Comparison of ENCODE assay signal across 29 mouse cellular contexts in genomic region chr17:12186341-12186740, GRCm38 (mm10).
DNase-seq lines count a peak whose midpoint lies in the region; ATAC-seq and TF ChIP-seq lines count a peak whose summit lies in the region.
"Had no signal": no experiment of that assay in that cellular context is flagged by ENCODE, and none has a peak within 500 bp of the region (broad histone marks: within the 10 kb centered on the region; RNA-seq: fewer than 3 reads in every experiment).

No protein-coding gene starts in this region.

- peak overlapping the region; percentile 13; the same call in 1 of the 2 replicates for H3K4me2 ChIP-seq in heart, embryonic 13.5 days
- peak overlapping the region; percentile 41 for H3K4me2 ChIP-seq in liver, embryonic 15.5 days
- H3K4me2 ChIP-seq: forebrain, embryonic 12.5 days; hindbrain, embryonic 14.5 days; limb, embryonic 12.5 days had no signal

- intact Hi-C loops in heart, postnatal 36 days (cut with DNase I): no loop called here
- intact Hi-C loops in left cerebral cortex, adult 2 months (cut with DNase I): no loop called here

- H3K4me3 ChIP-seq in heart, embryonic 13.5 days: no peak overlapping the region
- peak overlapping the region; percentile 34 for H3K4me3 ChIP-seq in erythroblast, embryonic 14.5 days (replicated peaks)
- H3K4me3 ChIP-seq in liver, embryonic 15.5 days (replicated peaks): no peak overlapping the region
- no peak overlapping the region for H3K4me3 ChIP-seq in left cerebral cortex, adult 2 months
- H3K4me3 ChIP-seq: forebrain, embryonic 12.5 days; gastrocnemius, adult 2 months; limb, embryonic 12.5 days; megakaryocyte, embryonic 14.5 days had no signal

- peaks cover 24% of the 10 kb centered on the region for H3K4me1 ChIP-seq in heart, embryonic 13.5 days
- peaks cover 93% of the 10 kb centered on the region for H3K4me1 ChIP-seq in erythroblast, embryonic 14.5 days (ENCODE audit: control insufficient read depth)
- peaks cover 88% of the 10 kb centered on the region for H3K4me1 ChIP-seq in liver, embryonic 15.5 days (replicated peaks)
- H3K4me1 ChIP-seq: limb, embryonic 12.5 days; megakaryocyte, embryonic 14.5 days had no signal

- no peak for DNase-seq in heart, postnatal 36 days
- DNase-seq in left cerebral cortex, adult 2 months (ENCODE audit: extremely low spot score in 1 of 2, low spot score in 2 of 2): no peak
- DNase-seq in right cerebral cortex, postnatal 25 days: no peak
- DNase-seq in kidney, postnatal 14 days: no peak
- DNase-seq: adrenal gland, postnatal 14 days; B cell, adult 2 months; cerebellum, adult 8-10 months; cerebellum, postnatal 36 days; embryo, embryonic 11 days; gastrocnemius, adult 2 months; heart, postnatal 4 days; kidney, adult 8-10 months; kidney, postnatal 10 days; layer of hippocampus, postnatal 36 days; lung, adult 2 months; midbrain, embryonic 14.5 days; thymus, postnatal 14 days had no signal

- no peak overlapping the region for H3K9ac ChIP-seq in heart, embryonic 13.5 days
- H3K9ac ChIP-seq in liver, embryonic 15.5 days: peak overlapping the region; percentile 56
- H3K9ac ChIP-seq: forebrain, embryonic 12.5 days; hindbrain, embryonic 14.5 days; limb, embryonic 12.5 days had no signal

- TF ChIP-seq CTCF in left cerebral cortex, adult 2 months (IDR thresholded peaks at IDR 0.05): no peak

- H3K27ac ChIP-seq in heart, embryonic 13.5 days (replicated peaks): peak overlapping the region; percentile 24; the same call in 1 of the 2 replicates
- peak overlapping the region; percentile 91 for H3K27ac ChIP-seq in liver, embryonic 15.5 days (replicated peaks)
- no peak overlapping the region for H3K27ac ChIP-seq in left cerebral cortex, adult 2 months
- H3K27ac ChIP-seq: forebrain, embryonic 12.5 days; gastrocnemius, adult 2 months; hindbrain, embryonic 14.5 days; limb, embryonic 12.5 days; stomach, postnatal 0 days had no signal

- peaks cover 5% of the 10 kb centered on the region; the same call in 1 of the 2 replicates for H3K36me3 ChIP-seq in heart, embryonic 13.5 days
- H3K36me3 ChIP-seq in erythroblast, embryonic 14.5 days (ENCODE audit: control insufficient read depth): peaks cover 92% of the 10 kb centered on the region
- H3K36me3 ChIP-seq in liver, embryonic 15.5 days (replicated peaks): peaks cover 35% of the 10 kb centered on the region

- 65% methylated on average over 3 of the region's 3 CpGs for WGBS in heart, embryonic 13.5 days
- 41% methylated on average over 3 of the region's 3 CpGs for WGBS in liver, embryonic 15.5 days (ENCODE audit: insufficient replicate concordance)

- H3K9me3 ChIP-seq in heart, embryonic 13.5 days: peaks cover 7% of the 10 kb centered on the region; the same call in 1 of the 2 replicates
- H3K9me3 ChIP-seq in erythroblast, embryonic 14.5 days (ENCODE audit: control insufficient read depth, low read length): peaks cover 6% of the 10 kb centered on the region
- no peaks in the 10 kb centered on the region for H3K9me3 ChIP-seq in liver, embryonic 15.5 days (replicated peaks)
- H3K9me3 ChIP-seq: forebrain, embryonic 12.5 days; G1E had no signal

- no peaks in the 10 kb centered on the region for H3K27me3 ChIP-seq in heart, embryonic 13.5 days (replicated peaks)
- H3K27me3 ChIP-seq in erythroblast, embryonic 14.5 days (ENCODE audit: control insufficient read depth): no peaks in the 10 kb centered on the region
- no peaks in the 10 kb centered on the region for H3K27me3 ChIP-seq in liver, embryonic 15.5 days
- H3K27me3 ChIP-seq: CH12.LX; forebrain, embryonic 12.5 days; limb, embryonic 12.5 days; megakaryocyte, embryonic 14.5 days had no signal

- no peak for ATAC-seq in heart, embryonic 13.5 days (ENCODE audit: extremely low read depth, insufficient number of reproducible peaks, low FRiP score, low TSS enrichment)
- ATAC-seq in liver, embryonic 15.5 days (ENCODE audit: insufficient read depth): peak; percentile 68
- ATAC-seq: activated CD4-positive, CD25-positive, alpha-beta regulatory T cell, adult 4 months; inflammation-experienced regulatory T-cells, adult 6 months had no signal
